8 mouse cellular contexts compared by ENCODE assay signal in the genomic region with DNA sequence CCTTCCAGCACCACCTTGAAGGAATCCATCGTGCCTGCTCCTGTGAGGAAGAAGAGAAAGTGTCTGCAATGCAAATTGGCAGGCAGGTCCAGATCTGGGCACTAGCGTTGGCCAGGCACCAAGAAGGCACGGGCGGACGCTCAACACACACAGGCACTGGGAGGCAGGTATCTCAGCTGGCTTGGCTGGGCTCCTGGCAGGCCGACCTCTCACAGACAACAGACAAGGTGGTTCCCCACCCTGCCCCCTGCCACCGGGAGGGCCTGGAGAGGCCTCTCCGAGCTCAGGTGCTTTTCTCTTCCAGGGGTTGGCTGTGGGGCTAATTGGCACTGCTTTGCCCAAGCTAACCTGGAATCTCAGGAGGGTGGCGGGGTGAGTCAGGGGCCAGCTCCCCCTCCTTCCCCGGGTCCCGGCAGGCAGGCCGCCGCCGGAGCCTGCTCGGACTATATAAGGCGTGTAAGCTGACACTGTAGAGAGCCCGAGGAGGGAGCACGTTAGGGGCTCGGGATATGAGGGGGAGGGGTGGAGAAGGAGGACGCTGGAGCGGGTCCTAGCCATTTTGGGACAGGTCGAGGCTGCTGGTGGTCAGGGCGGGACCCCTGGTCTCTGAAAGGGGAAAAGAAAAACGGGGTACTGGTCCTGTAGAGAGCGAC. TPM values are rescaled to one million over a fixed set of nuclear protein-coding genes. Genes with fewer than 3 reads are reported as not detected.
DNase-seq lines count a peak whose midpoint lies in the region; ATAC-seq and TF ChIP-seq lines count a peak whose summit lies in the region.

No protein-coding gene starts in this region.

- H3K36me3 ChIP-seq in CH12.LX (replicated peaks in 1 of 2; ENCODE audit: control insufficient read depth in 1 of 2, insufficient read depth in 1 of 2, low read length in 1 of 2), result peaks cover 16 to 29% of the 10 kb centered on the region in 2 experiments
- H3K36me3 ChIP-seq in embryonic facial prominence, embryonic 11.5 days (replicated peaks; ENCODE audit: control insufficient read depth, insufficient read depth, low read depth, low read length), result no peaks in the 10 kb centered on the region; the same call in 1 of the 2 replicates
- H3K36me3 ChIP-seq in heart, embryonic 13.5 days, result peaks cover 35% of the 10 kb centered on the region
- no peaks in the 10 kb centered on the region for H3K36me3 ChIP-seq in macrophage (ENCODE audit: inconsistent target)

- H3K4me3 ChIP-seq in CH12.LX (replicated peaks in 1 of 3; ENCODE audit: low read depth in 2 of 3, low read length in 2 of 3, poor library complexity in 1 of 3) (peak overlapping the region; percentile 73 to 83 (median 81)), macrophage (ENCODE audit: inconsistent target) (peak overlapping the region; percentile 43)
- H3K4me3 ChIP-seq in embryonic facial prominence, embryonic 11.5 days (ENCODE audit: low read depth, low read length), result peak overlapping the region; percentile 89
- peak overlapping the region; percentile 93 for H3K4me3 ChIP-seq in heart, embryonic 13.5 days

- H3K27me3 ChIP-seq in CH12.LX (replicated peaks), result peaks cover 11% of the 10 kb centered on the region
- H3K27me3 ChIP-seq in embryonic facial prominence, embryonic 11.5 days (ENCODE audit: control insufficient read depth, insufficient read depth, low read length), result no peaks in the 10 kb centered on the region
- peaks cover 23% of the 10 kb centered on the region for H3K27me3 ChIP-seq in heart, embryonic 13.5 days (replicated peaks)

- dilution Hi-C loops in CH12.LX (cut with MboI; ENCODE audit: extremely low pct_ligation_motif_present, extremely low pct_unique_long_range_greater_than_20kb, low sequenced_read_pairs), result no loop called here

- no peak for TF ChIP-seq RAD21 in CH12.LX (IDR thresholded peaks at IDR 0.05; ENCODE audit: low read depth, low read length)

- H3K4me1 ChIP-seq in CH12.LX (ENCODE audit: control insufficient read depth in 1 of 2, insufficient read depth in 2 of 2), result peaks cover 24 to 38% of the 10 kb centered on the region in 2 experiments
- peaks cover 17% of the 10 kb centered on the region for H3K4me1 ChIP-seq in embryonic facial prominence, embryonic 11.5 days (ENCODE audit: control insufficient read depth, insufficient read depth, low read length)
- peaks cover 50% of the 10 kb centered on the region for H3K4me1 ChIP-seq in heart, embryonic 13.5 days

- TF ChIP-seq CTCF in CH12.LX (conservative IDR thresholded peaks at IDR 0.05 in 1 of 2, IDR thresholded peaks at IDR 0.05 in 1 of 2; ENCODE audit: low read depth in 2 of 2, low read length in 2 of 2), result no peak

- no peak for TF ChIP-seq EP300 in CH12.LX (IDR thresholded peaks at IDR 0.05; ENCODE audit: low read length)

- H3K79me2 ChIP-seq in CH12.LX (replicated peaks; ENCODE audit: control insufficient read depth, extremely low read depth, insufficient read depth, poor library complexity, severe bottlenecking), result no peaks in the 10 kb centered on the region
- H3K79me2 ChIP-seq in macrophage (ENCODE audit: inconsistent target), result no peaks in the 10 kb centered on the region

- peak; percentile 68 for ATAC-seq in embryonic facial prominence, embryonic 11.5 days (replicated peaks; ENCODE audit: insufficient number of reproducible peaks, low FRiP score, low TSS enrichment, low read depth)
- peak; percentile 32; the same call in 1 of the 2 replicates for ATAC-seq in heart, embryonic 13.5 days (ENCODE audit: extremely low read depth, insufficient number of reproducible peaks, low FRiP score, low TSS enrichment)

- WGBS in embryonic facial prominence, embryonic 11.5 days, result 2% methylated on average over 24 of the region's 25 CpGs
- 2% methylated on average over 25 of the region's 25 CpGs for WGBS in heart, embryonic 13.5 days
- 15% methylated on average over 25 of the region's 25 CpGs for WGBS in macrophage (ENCODE audit: missing documents)

- in situ Hi-C loops in CH12.LX (cut with MboI; ENCODE audit: low pct_ligation_motif_present, low pct_unique_long_range_greater_than_20kb, low sequenced_read_pairs), result no loop called here

- no peak for DNase-seq in CH12.LX (ENCODE audit: extremely low read depth)
- DNase-seq in ZHBTc4 (ENCODE audit: low read depth, low spot score), result peak; percentile 55
- DNase-seq in embryonic facial prominence, embryonic 11.5 days (ENCODE audit: low spot score), result peak; percentile 83
- DNase-seq in kidney, postnatal 10 days, result peak; percentile 79
- DNase-seq in testis, postnatal 10 days (ENCODE audit: low spot score), result peak; percentile 70
- no peak for DNase-seq in right cerebral cortex, postnatal 14 days

- no peak overlapping the region for H3K27ac ChIP-seq in CH12.LX (ENCODE audit: insufficient read depth, low read depth)
- H3K27ac ChIP-seq in embryonic facial prominence, embryonic 11.5 days (replicated peaks; ENCODE audit: low read depth, low read length), result peak overlapping the region; percentile 82
- H3K27ac ChIP-seq in heart, embryonic 13.5 days (replicated peaks), result peak overlapping the region; percentile 99
- H3K27ac ChIP-seq in macrophage, result no peak overlapping the region

- peak overlapping the region; percentile 80 for H3K4me2 ChIP-seq in CH12.LX (ENCODE audit: insufficient read depth, low read depth, poor library complexity, severe bottlenecking)
- H3K4me2 ChIP-seq in embryonic facial prominence, embryonic 11.5 days (ENCODE audit: low read depth, low read length), result peak overlapping the region; percentile 75
- H3K4me2 ChIP-seq in heart, embryonic 13.5 days, result peak overlapping the region; percentile 80

- TF ChIP-seq POLR2A in CH12.LX (IDR thresholded peaks at IDR 0.05; ENCODE audit: low read depth, low read length), result no peak

- H3K9me3 ChIP-seq in CH12.LX (replicated peaks; ENCODE audit: low read length), result no peaks in the 10 kb centered on the region
- H3K9me3 ChIP-seq in embryonic facial prominence, embryonic 11.5 days (replicated peaks; ENCODE audit: control insufficient read depth, low read length), result no peaks in the 10 kb centered on the region
- no peaks in the 10 kb centered on the region for H3K9me3 ChIP-seq in heart, embryonic 13.5 days

- H3K9ac ChIP-seq in CH12.LX (ENCODE audit: insufficient read depth, low read depth), result peak overlapping the region; percentile 51
- peak overlapping the region; percentile 87 for H3K9ac ChIP-seq in embryonic facial prominence, embryonic 11.5 days (replicated peaks; ENCODE audit: low read length)
- H3K9ac ChIP-seq in heart, embryonic 13.5 days, result peak overlapping the region; percentile 98

RNA-seq across cellular contexts. Expression of a gene that starts 1.0 kb away (rescaled TPM):
- total RNA-seq in CH12.LX (2012; rRNA removed), result 8.5 and 8.7 TPM in 2 replicates
- 6.6 and 11.2 TPM in 2 replicates for total RNA-seq in CH12.LX (2014; rRNA removed)
- polyA plus RNA-seq in CH12.LX (2012; ENCODE audit: insufficient read length, low read depth), result 26.2 and 32.5 TPM in 2 replicates
- polyA plus RNA-seq in embryonic facial prominence, embryonic 11.5 days (2014; fragmentation: Nextera tagmentation; extraction: Ambion mirVana), result 124 and 136 TPM in 2 replicates
- 402 and 437 TPM in 2 replicates for polyA plus RNA-seq in heart, embryonic 13.5 days (2015; fragmentation: Nextera tagmentation; extraction: Ambion mirVana)
- total RNA-seq in macrophage (2018; cell fraction: chromatin; rRNA removed), result 10 to 100 TPM in 3 of 26 experiments, 1 to 10 TPM in 18, under 1 TPM in 2, not detected in 3; 0.32 to 17.4 (median 2.7) TPM
- 1 to 10 TPM in 3 of 26 experiments, under 1 TPM in 23; 0.25 to 1.3 (median 0.58) TPM for total RNA-seq in macrophage (2018; cell fraction: cytosol; rRNA removed)
- 1 to 10 TPM in 15 of 26 experiments, under 1 TPM in 9, not detected in 2; 0.38 to 7.1 (median 1.2) TPM for total RNA-seq in macrophage (2018; cell fraction: nucleus; rRNA removed)
- 0.40 to 3.3 TPM (median 0.44 TPM) in 3 replicates for polyA plus RNA-seq in macrophage (2018)

RNA-seq across cellular contexts. Expression of a gene that starts 16.6 kb away (rescaled TPM):
- total RNA-seq in CH12.LX (2012; rRNA removed), result 38.4 and 38.8 TPM in 2 replicates
- 9.0 and 9.1 TPM in 2 replicates for total RNA-seq in CH12.LX (2014; rRNA removed)
- 28.1 and 30.3 TPM in 2 replicates for polyA plus RNA-seq in CH12.LX (2012; ENCODE audit: insufficient read length, low read depth)
- 1.0 and 1.3 TPM in 2 replicates for polyA plus RNA-seq in embryonic facial prominence, embryonic 11.5 days (2014; fragmentation: Nextera tagmentation; extraction: Ambion mirVana)
- 1.1 and 1.2 TPM in 2 replicates for polyA plus RNA-seq in heart, embryonic 13.5 days (2015; fragmentation: Nextera tagmentation; extraction: Ambion mirVana)
- total RNA-seq in macrophage (2018; cell fraction: chromatin; rRNA removed), result 100 to 1,000 TPM in 3 of 26 experiments, 10 to 100 TPM in 21, 1 to 10 TPM in 2; 4.8 to 111 (median 39.0) TPM
- total RNA-seq in macrophage (2018; cell fraction: cytosol; rRNA removed), result 10 to 100 TPM in 24 of 26 experiments, 1 to 10 TPM in 2; 5.7 to 53.2 (median 22.6) TPM
- total RNA-seq in macrophage (2018; cell fraction: nucleus; rRNA removed), result 100 to 1,000 TPM in 2 of 26 experiments, 10 to 100 TPM in 22, 1 to 10 TPM in 2; 5.9 to 112 (median 36.9) TPM
- 6.1 to 22.8 TPM (median 15.9 TPM) in 3 replicates for polyA plus RNA-seq in macrophage (2018)

RNA-seq across cellular contexts. Expression of a gene that starts 24.0 kb away (rescaled TPM):
- total RNA-seq in CH12.LX (2012; rRNA removed) (107 and 109 TPM in 2 replicates), CH12.LX (2014; rRNA removed) (56.6 and 59.9 TPM in 2 replicates)
- polyA plus RNA-seq in CH12.LX (2012; ENCODE audit: insufficient read length, low read depth) (95.3 and 107 TPM in 2 replicates), macrophage (2018) (26.5 to 32.5 TPM (median 27.1 TPM) in 3 replicates)
- 77.7 and 81.4 TPM in 2 replicates for polyA plus RNA-seq in embryonic facial prominence, embryonic 11.5 days (2014; fragmentation: Nextera tagmentation; extraction: Ambion mirVana)
- 29.6 and 30.6 TPM in 2 replicates for polyA plus RNA-seq in heart, embryonic 13.5 days (2015; fragmentation: Nextera tagmentation; extraction: Ambion mirVana)
- 10 to 100 TPM; 19.8 to 71.7 (median 52.5) TPM for total RNA-seq in macrophage (2018; cell fraction: chromatin; rRNA removed)
- total RNA-seq in macrophage (2018; cell fraction: cytosol; rRNA removed), result 10 to 100 TPM; 17.2 to 29.8 (median 24.8) TPM
- 10 to 100 TPM; 12.5 to 45.6 (median 25.3) TPM for total RNA-seq in macrophage (2018; cell fraction: nucleus; rRNA removed)

RNA-seq across cellular contexts. Expression of a gene that starts 24.6 kb away (rescaled TPM):
- 1.9 and 3.1 TPM in 2 replicates for total RNA-seq in CH12.LX (2012; rRNA removed)
- 0.09 and 0.12 TPM in 2 replicates for total RNA-seq in CH12.LX (2014; rRNA removed)
- polyA plus RNA-seq in CH12.LX (2012; ENCODE audit: insufficient read length, low read depth), result 0.59 and 0.72 TPM in 2 replicates
- 231 and 252 TPM in 2 replicates for polyA plus RNA-seq in embryonic facial prominence, embryonic 11.5 days (2014; fragmentation: Nextera tagmentation; extraction: Ambion mirVana)
- 83.8 and 84.9 TPM in 2 replicates for polyA plus RNA-seq in heart, embryonic 13.5 days (2015; fragmentation: Nextera tagmentation; extraction: Ambion mirVana)
- total RNA-seq in macrophage (2018; cell fraction: chromatin; rRNA removed), result 10 to 100 TPM in 1 of 26 experiments, 1 to 10 TPM in 2, under 1 TPM in 1, not detected in 22; 0.74 to 11.0 (median 1.5) TPM
- total RNA-seq in macrophage (2018; cell fraction: cytosol; rRNA removed), result under 1 TPM in 4 of 26 experiments, not detected in 22; 0.05 to 0.13 (median 0.10) TPM
- total RNA-seq in macrophage (2018; cell fraction: nucleus; rRNA removed), result 1 to 10 TPM in 2 of 26 experiments, under 1 TPM in 1, not detected in 23; 0.23 to 1.5 (median 1.1) TPM
- 0.10 TPM in 1 of 3 replicates, not detected in the others for polyA plus RNA-seq in macrophage (2018)

RNA-seq across cellular contexts. Expression of a gene that starts 48.4 kb away (rescaled TPM):
- 0.89 and 1.1 TPM in 2 replicates for total RNA-seq in CH12.LX (2012; rRNA removed)
- 0.60 and 0.69 TPM in 2 replicates for total RNA-seq in CH12.LX (2014; rRNA removed)
- polyA plus RNA-seq in CH12.LX (2012; ENCODE audit: insufficient read length, low read depth), result 0.83 and 1.2 TPM in 2 replicates
- 1.7 TPM in 2 replicates for polyA plus RNA-seq in embryonic facial prominence, embryonic 11.5 days (2014; fragmentation: Nextera tagmentation; extraction: Ambion mirVana)
- polyA plus RNA-seq in heart, embryonic 13.5 days (2015; fragmentation: Nextera tagmentation; extraction: Ambion mirVana), result not detected in 2 replicates
- 1 to 10 TPM in 9 of 26 experiments, under 1 TPM in 6, not detected in 11; 0.51 to 2.3 (median 1.2) TPM for total RNA-seq in macrophage (2018; cell fraction: chromatin; rRNA removed)
- total RNA-seq in macrophage (2018; cell fraction: cytosol; rRNA removed), result under 1 TPM in 14 of 26 experiments, not detected in 12; 0.09 to 0.42 (median 0.19) TPM
- total RNA-seq in macrophage (2018; cell fraction: nucleus; rRNA removed), result 1 to 10 TPM in 6 of 26 experiments, under 1 TPM in 5, not detected in 15; 0.50 to 2.0 (median 1.2) TPM
- polyA plus RNA-seq in macrophage (2018), result 0.27 TPM in 1 of 3 replicates, not detected in the others

Comparison
In these comparisons a context has a peak if more than half of its experiments do, and no peak if none do; other contexts are left out.
1. DNase-seq: peak in ZHBTc4 (single experiment), embryonic facial prominence, embryonic 11.5 days (single experiment), kidney, postnatal 10 days (single experiment) and testis, postnatal 10 days (single experiment); none in CH12.LX (single experiment) and right cerebral cortex, postnatal 14 days (single experiment).
2. H3K27ac ChIP-seq: peak in embryonic facial prominence, embryonic 11.5 days (single experiment) and heart, embryonic 13.5 days (single experiment); none in CH12.LX (single experiment) and macrophage (single experiment).
3. H3K4me3 ChIP-seq: peak in every context shown above with its lines; median percentile 93 in heart, embryonic 13.5 days; 89 in embryonic facial prominence, embryonic 11.5 days; 81 in CH12.LX; 43 in macrophage.
4. Peak in every context shown above with its lines, with median percentiles within 50 percentile points of each other: H3K4me2 ChIP-seq and H3K9ac ChIP-seq.